Mouse (Mus musculus): ENCODE data around the gene Scarb2.

DNA sequence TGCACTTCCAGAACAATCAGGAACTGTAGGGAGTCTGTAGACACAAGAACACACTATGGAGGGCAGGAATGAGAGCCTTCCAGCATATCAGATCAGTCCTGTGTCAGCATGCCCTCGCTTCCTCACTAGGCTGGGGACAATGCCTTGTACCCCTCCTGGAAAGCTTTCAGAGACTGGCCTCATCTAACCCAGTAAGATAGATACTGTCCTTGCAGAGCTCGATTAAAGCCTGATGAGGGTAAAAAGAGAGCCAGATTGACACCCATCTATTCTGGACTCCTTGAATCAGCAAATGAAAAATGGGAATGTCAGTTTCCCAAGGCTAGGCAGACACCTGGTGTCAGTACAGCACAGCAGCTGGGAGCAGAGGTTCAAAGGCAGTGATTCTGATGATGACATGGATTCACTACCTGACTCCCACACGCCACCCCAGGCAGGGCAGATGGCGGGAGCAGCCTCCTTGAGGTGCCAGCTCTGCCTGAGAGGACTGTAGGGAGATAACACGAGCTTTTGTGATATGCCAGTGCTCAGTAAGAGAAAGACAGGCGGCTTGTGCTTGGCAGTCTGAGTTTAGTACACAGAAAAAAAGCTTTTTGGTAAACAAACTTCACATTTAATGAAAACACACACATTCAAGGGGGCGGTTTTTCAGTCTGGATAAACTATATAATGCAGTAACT, 95.0 kb downstream of the Scarb2 start:
- TF ChIP-seq CTCF (IDR thresholded peaks at IDR 0.05; ENCODE audit: control insufficient read depth, insufficient read depth, insufficient read length) (no peak), USF1 (IDR thresholded peaks at IDR 0.05; ENCODE audit: low read depth) (no peak), MAX (IDR thresholded peaks at IDR 0.05) (no peak), MYOG (IDR thresholded peaks at IDR 0.05; ENCODE audit: control insufficient read depth, extremely low read depth, insufficient read length) (no peak), CEBPB (IDR thresholded peaks at IDR 0.05; ENCODE audit: low read depth) (no peak), MYOD1 (IDR thresholded peaks at IDR 0.05; ENCODE audit: control insufficient read depth, insufficient read length, low read depth) (no peak)

All from C2C12 (cell line).